In genomic region chr10:14760618-14761017, GRCm38 (mm10) we compare ENCODE assay signal across 12 mouse cellular contexts. TPM values are rescaled to one million over a fixed set of nuclear protein-coding genes. Genes with fewer than 3 reads are reported as not detected.
DNase-seq lines count a peak whose midpoint lies in the region; ATAC-seq lines count a peak whose summit lies in the region.
"Had no signal": no experiment of that assay in that cellular context is flagged by ENCODE, and none has a peak within 500 bp of the region (broad histone marks: within the 10 kb centered on the region; RNA-seq: fewer than 3 reads in every experiment).

No protein-coding gene starts in this region.

- H3K9me3 ChIP-seq in heart, embryonic 12.5 days (replicated peaks) = no peaks in the 10 kb centered on the region
- no peaks in the 10 kb centered on the region for H3K9me3 ChIP-seq in neural tube, embryonic 11.5 days (ENCODE audit: control insufficient read depth, low read length)
- H3K9me3 ChIP-seq in limb, embryonic 15.5 days = no peaks in the 10 kb centered on the region

- no peak overlapping the region for H3K9ac ChIP-seq in heart, embryonic 12.5 days
- H3K9ac ChIP-seq in neural tube, embryonic 11.5 days (ENCODE audit: low read length) = no peak overlapping the region
- no peak overlapping the region for H3K9ac ChIP-seq in limb, embryonic 15.5 days

- ATAC-seq in heart, embryonic 12.5 days (ENCODE audit: insufficient number of reproducible peaks, low FRiP score) = no peak
- peak; percentile 31; the same call in 1 of the 2 replicates for ATAC-seq in neural tube, embryonic 11.5 days (ENCODE audit: insufficient read depth, low FRiP score, low TSS enrichment)
- no peak for ATAC-seq in limb, embryonic 15.5 days (ENCODE audit: insufficient number of reproducible peaks, low FRiP score, low TSS enrichment, low read depth)

- 21% methylated on average over 8 of the region's 8 CpGs for WGBS in heart, embryonic 12.5 days
- 20% methylated on average over 8 of the region's 8 CpGs for WGBS in neural tube, embryonic 11.5 days
- WGBS in limb, embryonic 15.5 days = 22% methylated on average over 8 of the region's 8 CpGs

- H3K36me3 ChIP-seq in heart, embryonic 12.5 days = no peaks in the 10 kb centered on the region
- H3K36me3 ChIP-seq in neural tube, embryonic 11.5 days (ENCODE audit: control insufficient read depth, insufficient read depth, low read length) = no peaks in the 10 kb centered on the region
- no peaks in the 10 kb centered on the region for H3K36me3 ChIP-seq in limb, embryonic 15.5 days

- no peak overlapping the region for H3K27ac ChIP-seq in heart, embryonic 12.5 days (ENCODE audit: poor library complexity, severe bottlenecking)
- H3K27ac ChIP-seq in neural tube, embryonic 11.5 days (ENCODE audit: low read depth, low read length) = no peak overlapping the region
- H3K27ac ChIP-seq in limb, embryonic 15.5 days = no peak overlapping the region
- H3K27ac ChIP-seq: macrophage had no signal

- intact Hi-C loops in heart, postnatal 10 days (cut with DNase I) = no loop called here
- intact Hi-C loops in left cerebral cortex, postnatal 25 days (cut with DNase I) = no loop called here

- DNase-seq in heart, postnatal 10 days = no peak
- DNase-seq in neural tube, embryonic 11.5 days (ENCODE audit: low spot score) = no peak
- no peak for DNase-seq in neural tube, embryonic 10.5 days (ENCODE audit: extremely low spot score, low spot score)
- no peak for DNase-seq in B cell, adult 2 months
- DNase-seq in left cerebral cortex, postnatal 25 days (ENCODE audit: low spot score in 2 of 2) = no peak
- DNase-seq in thymus, postnatal 36 days = no peak
- DNase-seq: cerebellum, adult 11 months; kidney, adult 9 months had no signal

- H3K27me3 ChIP-seq in heart, embryonic 12.5 days (replicated peaks) = peaks cover 12% of the 10 kb centered on the region
- peaks cover 7% of the 10 kb centered on the region; the same call in 1 of the 2 replicates for H3K27me3 ChIP-seq in neural tube, embryonic 11.5 days (ENCODE audit: control insufficient read depth, insufficient read depth, low read length)
- H3K27me3 ChIP-seq in limb, embryonic 15.5 days = peaks cover 12% of the 10 kb centered on the region

- peak overlapping the region; percentile 90 for H3K4me2 ChIP-seq in heart, embryonic 12.5 days
- peak overlapping the region; percentile 74 for H3K4me2 ChIP-seq in neural tube, embryonic 11.5 days (ENCODE audit: low read depth)
- H3K4me2 ChIP-seq in limb, embryonic 15.5 days = peak overlapping the region; percentile 67

- H3K4me1 ChIP-seq in heart, embryonic 12.5 days (replicated peaks) = peaks cover 9% of the 10 kb centered on the region
- H3K4me1 ChIP-seq in neural tube, embryonic 11.5 days (ENCODE audit: control insufficient read depth, insufficient read depth, low read length) = peaks cover 3% of the 10 kb centered on the region; the same call in 1 of the 2 replicates
- peaks cover 10% of the 10 kb centered on the region for H3K4me1 ChIP-seq in limb, embryonic 15.5 days

- peak overlapping the region; percentile 51 for H3K4me3 ChIP-seq in heart, embryonic 12.5 days
- H3K4me3 ChIP-seq in neural tube, embryonic 11.5 days (ENCODE audit: low read depth, low read length) = peak overlapping the region; percentile 31
- peak overlapping the region; percentile 38 for H3K4me3 ChIP-seq in limb, embryonic 15.5 days

RNA-seq across cellular contexts. Expression of gene Gje1, which starts 42.6 kb away (rescaled TPM):
- not detected in 2 replicates for polyA plus RNA-seq in heart, embryonic 12.5 days (2016; fragmentation: Nextera tagmentation; extraction: Ambion mirVana)
- total RNA-seq in heart, postnatal 10 days (2021) = not detected
- polyA plus RNA-seq in neural tube, embryonic 11.5 days (2014; fragmentation: Nextera tagmentation; extraction: Ambion mirVana) = not detected in 2 replicates
- polyA plus RNA-seq in limb, embryonic 15.5 days (2015; fragmentation: Nextera tagmentation; extraction: Ambion mirVana) = not detected in 2 replicates
- not detected for total RNA-seq in left cerebral cortex, postnatal 25 days (2021)
- polyA plus RNA-seq: macrophage; urinary bladder, adult 2 months had no signal

RNA-seq across cellular contexts. Expression of gene Nmbr, which starts 55.2 kb away (rescaled TPM):
- polyA plus RNA-seq in heart, embryonic 12.5 days (2016; fragmentation: Nextera tagmentation; extraction: Ambion mirVana) = 0.23 TPM in 1 of 2 replicates, not detected in the other
- not detected for total RNA-seq in heart, postnatal 10 days (2021)
- 0.52 and 1.3 TPM in 2 replicates for polyA plus RNA-seq in neural tube, embryonic 11.5 days (2014; fragmentation: Nextera tagmentation; extraction: Ambion mirVana)
- not detected in 2 replicates for polyA plus RNA-seq in limb, embryonic 15.5 days (2015; fragmentation: Nextera tagmentation; extraction: Ambion mirVana)
- 1 to 10 TPM; 4.7 to 6.9 TPM for total RNA-seq in left cerebral cortex, postnatal 25 days (2021)
- polyA plus RNA-seq: macrophage had no signal

RNA-seq across cellular contexts. Expression of gene Vta1, which starts 55.3 kb away (rescaled TPM):
- 83.0 and 84.4 TPM in 2 replicates for polyA plus RNA-seq in heart, embryonic 12.5 days (2016; fragmentation: Nextera tagmentation; extraction: Ambion mirVana)
- total RNA-seq in heart, postnatal 10 days (2021) = 10 to 100 TPM; 36.5 to 44.5 TPM
- 212 and 214 TPM in 2 replicates for polyA plus RNA-seq in neural tube, embryonic 11.5 days (2014; fragmentation: Nextera tagmentation; extraction: Ambion mirVana)
- 89.8 and 92.3 TPM in 2 replicates for polyA plus RNA-seq in limb, embryonic 15.5 days (2015; fragmentation: Nextera tagmentation; extraction: Ambion mirVana)
- 10 to 100 TPM; 67.5 to 73.4 TPM for total RNA-seq in left cerebral cortex, postnatal 25 days (2021)
